Mouse (Mus musculus) layer of hippocampus, adult 9-10 months (tissue): ENCODE measurements at regions not wholly inside any gene's neighbourhood (a gene's known extent, or its start where the extent isn't known, plus 50 kb on each side); places are given as distances from the start of the nearest gene placed in this dataset.
"Not testable (repeated sequence)": the region's sequence is repeated elsewhere in the genome, so short reads cannot be mapped to it uniquely, and the experiment has no call there.

Experiments used
- DNase-seq: peaks from one replicate; pipeline ENCODE4 v3.0.0; 2022; ENCODE audit warnings: low spot score

DNA sequence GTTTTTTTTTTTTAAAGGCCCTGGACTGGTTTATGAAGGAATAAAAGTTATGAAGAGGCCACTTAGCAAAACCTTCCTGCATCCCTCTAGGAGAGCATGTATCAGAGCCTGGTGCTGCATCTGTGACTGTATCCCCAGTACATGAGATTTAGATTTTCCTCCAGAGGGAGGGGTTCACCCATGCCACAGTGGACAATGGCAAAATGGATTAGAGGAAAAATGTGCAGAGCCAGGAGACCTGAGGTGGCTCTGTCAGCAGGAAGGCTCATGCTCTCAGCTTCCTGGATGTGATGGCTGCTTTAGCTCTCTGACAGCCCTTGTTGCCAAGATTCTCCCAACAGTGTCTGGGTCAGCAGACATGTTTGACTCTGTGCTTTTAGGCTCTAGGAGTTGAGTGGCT lies 298.2 kb downstream of the Eipr1 start:
- no peak for DNase-seq

- no peak for DNase-seq
Measured at GRCm38 (mm10) chr12:29050516-29051251, 299.1 kb downstream of the Eipr1 start.

DNA sequence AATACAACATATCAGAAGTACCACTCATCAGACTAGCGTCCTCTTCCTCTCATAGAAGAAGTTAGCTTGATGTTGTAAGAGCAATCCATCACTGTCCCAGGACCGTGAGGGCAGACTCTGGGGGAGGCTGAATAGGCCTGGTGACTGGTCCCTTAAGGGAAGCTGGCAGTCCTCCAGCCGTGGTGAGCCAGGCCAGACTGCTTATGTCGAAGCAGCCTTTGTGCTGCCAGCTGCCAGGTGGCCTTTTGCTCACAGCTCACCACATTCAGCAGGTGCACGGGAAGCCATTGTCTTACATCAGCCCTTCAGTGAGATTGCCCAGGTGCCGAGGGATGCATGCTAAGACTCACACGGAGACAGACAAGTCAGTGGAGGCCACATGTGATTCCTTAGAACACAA lies 302.8 kb downstream of the Eipr1 start:
- DNase-seq, result no peak

DNA sequence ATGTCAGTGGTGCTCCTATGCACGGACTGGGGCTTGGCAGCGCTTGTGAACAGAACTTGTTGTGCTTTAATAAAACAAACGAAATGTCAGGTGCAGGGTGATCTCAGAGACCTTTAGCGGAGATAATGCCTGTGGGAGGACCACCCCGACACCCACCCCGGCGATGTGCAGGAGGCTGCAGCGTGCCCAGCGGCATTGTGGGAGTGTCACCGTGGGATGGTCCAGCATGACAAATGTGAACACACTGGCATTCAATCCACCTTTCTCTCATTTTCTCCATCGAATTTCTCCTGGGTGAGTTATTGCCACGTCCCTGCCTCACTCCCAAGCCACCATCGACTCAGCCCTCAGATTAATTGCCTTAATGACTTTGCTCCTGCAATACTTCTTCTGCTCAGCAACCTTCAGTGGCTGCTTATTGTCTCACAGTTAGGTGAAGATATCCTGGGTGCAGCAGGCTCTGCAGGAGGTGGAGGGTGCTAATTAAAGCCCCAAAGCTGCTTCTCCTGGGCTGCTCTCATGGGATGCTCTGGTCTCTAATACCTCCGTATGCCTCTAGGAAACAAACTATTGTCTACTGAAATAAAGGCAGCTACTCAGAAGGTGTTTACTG lies 310.5 kb downstream of the Eipr1 start:
- DNase-seq, result no peak

- no peak for DNase-seq
Measured at GRCm38 (mm10) chr12:29062801-29063200, 311.2 kb downstream of the Eipr1 start.

DNA sequence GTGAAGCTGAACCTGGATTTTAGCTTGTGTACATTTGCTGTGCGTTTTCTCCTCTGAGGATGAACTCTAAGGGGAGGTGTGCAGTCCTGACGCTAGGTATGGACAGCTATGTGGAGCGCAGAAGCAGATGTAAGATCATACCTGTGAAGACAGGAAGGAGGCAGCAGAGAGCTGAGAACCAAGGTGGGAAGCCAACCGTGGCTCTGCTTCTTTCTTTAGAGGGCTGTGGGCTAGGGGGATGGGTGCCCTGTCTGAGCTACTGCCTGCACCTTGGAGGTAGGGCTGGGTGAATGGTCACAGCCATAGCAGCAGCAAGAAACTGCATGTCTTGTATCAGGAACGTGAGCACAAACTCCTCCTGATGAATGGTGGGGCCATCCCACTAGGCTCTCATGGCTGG lies 316.6 kb downstream of the Eipr1 start:
- DNase-seq, result no peak

- no peak for DNase-seq
Measured at GRCm38 (mm10) chr12:29075096-29075852, 323.7 kb downstream of the Eipr1 start.

- DNase-seq, result no peak
Measured at GRCm38 (mm10) chr12:29076606-29077005, 325.0 kb downstream of the Eipr1 start.

DNA sequence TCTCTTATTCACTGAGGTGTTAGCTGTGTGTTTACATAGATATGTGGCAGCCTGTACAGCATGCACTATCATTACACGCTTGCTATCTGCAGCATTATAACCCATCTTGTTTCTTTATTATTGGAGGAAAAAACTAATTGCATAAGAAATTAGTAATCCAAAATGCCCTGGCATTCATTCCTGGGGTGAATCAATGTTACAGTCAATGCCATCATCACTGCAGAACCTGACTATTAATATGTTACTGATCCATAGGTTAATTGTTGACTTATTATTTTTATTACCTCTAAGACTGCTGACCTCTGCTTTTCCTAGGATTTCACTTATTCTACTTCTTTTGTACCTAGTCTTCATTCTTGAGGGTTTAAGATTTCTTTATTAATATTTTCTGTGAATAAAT lies 327.4 kb downstream of the Eipr1 start:
- DNase-seq, result no peak

GRCm38 (mm10) chr12:29083426-29084221 lies 332.0 kb downstream of the Eipr1 start:
- DNase-seq, result no peak

DNA sequence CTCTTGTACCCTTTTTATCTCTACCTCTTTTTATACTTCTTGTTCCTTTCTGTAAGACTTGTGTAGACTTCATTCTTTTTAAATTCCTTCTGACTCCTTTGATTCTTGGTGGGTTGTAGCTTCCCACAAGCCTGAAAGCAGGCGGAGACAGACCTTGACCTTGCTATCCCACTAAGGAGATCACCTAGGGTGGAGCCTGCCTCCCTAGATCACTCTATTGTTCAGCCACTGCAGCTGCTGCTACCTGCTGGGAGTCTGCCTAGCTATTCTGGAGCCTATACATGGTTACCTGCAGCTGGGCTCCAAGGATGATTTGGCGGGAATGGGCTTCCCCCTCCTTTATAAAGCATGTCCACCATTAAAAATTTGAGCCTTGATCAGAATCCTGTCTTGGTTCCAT lies 335.6 kb downstream of the Eipr1 start:
- DNase-seq, result not testable (repeated sequence)

- DNase-seq, result no peak
Measured at GRCm38 (mm10) chr12:29089634-29090033, 338.0 kb downstream of the Eipr1 start.

- DNase-seq, result no peak
Measured at GRCm38 (mm10) chr12:29090451-29090850, 338.8 kb downstream of the Eipr1 start.

GRCm38 (mm10) chr12:29095406-29096032 lies 343.9 kb downstream of the Eipr1 start:
- DNase-seq, result no peak

GRCm38 (mm10) chr12:29096033-29096913 lies 344.7 kb downstream of the Eipr1 start:
- no peak for DNase-seq

- no peak for DNase-seq
Measured at GRCm38 (mm10) chr12:29100042-29100570, 348.5 kb downstream of the Eipr1 start.

GRCm38 (mm10) chr12:29106893-29107719 lies 355.5 kb downstream of the Eipr1 start:
- DNase-seq, result no peak

DNA sequence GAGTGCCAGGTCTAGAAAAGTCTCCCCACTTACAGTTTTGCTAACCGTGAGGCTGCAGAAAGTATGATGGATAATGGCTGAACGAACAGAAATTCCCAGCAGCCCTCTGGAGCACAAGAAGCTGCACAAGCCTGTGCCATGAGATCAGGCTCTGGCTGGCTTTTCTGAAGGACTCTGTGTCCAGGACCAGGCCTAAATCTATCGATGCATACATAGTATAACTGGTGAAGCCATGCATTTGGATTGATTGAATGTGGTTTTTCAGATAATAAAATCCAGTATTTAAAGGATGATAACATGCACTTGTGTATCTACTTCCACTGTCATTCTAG lies 356.1 kb downstream of the Eipr1 start:
- no peak for DNase-seq

DNA sequence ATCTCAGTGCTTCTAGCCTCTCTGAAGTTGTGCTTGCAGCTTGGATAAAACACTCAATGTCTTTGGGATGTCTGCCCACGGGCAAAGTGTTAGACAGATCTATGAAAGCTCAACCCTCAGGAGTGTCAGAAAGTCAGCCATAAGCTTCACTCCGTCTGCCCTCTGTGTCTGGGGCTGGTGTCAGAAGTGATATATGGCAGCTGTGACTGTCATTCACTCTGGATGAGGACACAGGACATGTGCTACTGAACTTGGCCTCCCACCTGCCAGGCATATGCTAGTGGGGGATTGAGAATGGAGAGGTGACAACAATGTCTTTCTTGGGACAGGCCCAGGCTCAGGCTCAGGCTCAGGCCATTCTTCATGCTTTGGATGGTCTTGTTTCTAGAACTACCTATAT lies 366.7 kb downstream of the Eipr1 start:
- DNase-seq, result no peak

- DNase-seq, result no peak
Measured at GRCm38 (mm10) chr12:29121159-29121558, 369.6 kb downstream of the Eipr1 start.
